Mouse (Mus musculus) embryonic fibroblast, embryonic 13.5 days (primary cell): ENCODE results near the gene March9. TPM values are rescaled to one million over a fixed set of nuclear protein-coding genes. Genes with fewer than 3 reads are reported as not detected.
"Not testable (repeated sequence)": the region's sequence is repeated elsewhere in the genome, so short reads cannot be mapped to it uniquely, and the experiment has no call there.

Source experiments
- H3K27ac ChIP-seq: 2 replicates; pipeline ENCODE4 v1.5.1; 2012; ENCODE audit warnings: low read length, control low read depth, inconsistent platforms; ENCODE audit not compliant: insufficient read depth
- H3K4me1 ChIP-seq: 2 replicates; pipeline ENCODE4 v1.6.1; 2011; ENCODE audit warnings: low read length; ENCODE audit not compliant: control insufficient read depth, insufficient read depth
- H3K4me3 ChIP-seq: 2 replicates; pipeline ENCODE4 v1.5.1; 2011; ENCODE audit warnings: mild to moderate bottlenecking, control low read depth, low read length; ENCODE audit not compliant: insufficient read depth
- CTCF ChIP-seq: IDR thresholded peaks from 2 replicates; pipeline ENCODE4 v1.5.1; 2011; ENCODE audit warnings: mild to moderate bottlenecking, control low read depth, low read length, moderate library complexity, borderline replicate concordance; ENCODE audit not compliant: insufficient read depth
- POLR2A ChIP-seq: IDR thresholded peaks from 2 replicates; pipeline ENCODE4 v1.6.1; 2011; ENCODE audit warnings: low read depth, mild to moderate bottlenecking, control low read depth, low read length, moderate library complexity
- polyA plus RNA-seq: library from polyadenylated mRNA; stranded (reverse); fragments of >200 nt; gene quantifications from 2 replicates; pipeline ENCODE4 v1.2.4, GENCODE M21; 2011; ENCODE audit warnings: low read depth; ENCODE audit not compliant: missing spikeins, insufficient read length

March9 gene
- polyA plus RNA-seq, 1 experiment = 3.0 TPM

DNA sequence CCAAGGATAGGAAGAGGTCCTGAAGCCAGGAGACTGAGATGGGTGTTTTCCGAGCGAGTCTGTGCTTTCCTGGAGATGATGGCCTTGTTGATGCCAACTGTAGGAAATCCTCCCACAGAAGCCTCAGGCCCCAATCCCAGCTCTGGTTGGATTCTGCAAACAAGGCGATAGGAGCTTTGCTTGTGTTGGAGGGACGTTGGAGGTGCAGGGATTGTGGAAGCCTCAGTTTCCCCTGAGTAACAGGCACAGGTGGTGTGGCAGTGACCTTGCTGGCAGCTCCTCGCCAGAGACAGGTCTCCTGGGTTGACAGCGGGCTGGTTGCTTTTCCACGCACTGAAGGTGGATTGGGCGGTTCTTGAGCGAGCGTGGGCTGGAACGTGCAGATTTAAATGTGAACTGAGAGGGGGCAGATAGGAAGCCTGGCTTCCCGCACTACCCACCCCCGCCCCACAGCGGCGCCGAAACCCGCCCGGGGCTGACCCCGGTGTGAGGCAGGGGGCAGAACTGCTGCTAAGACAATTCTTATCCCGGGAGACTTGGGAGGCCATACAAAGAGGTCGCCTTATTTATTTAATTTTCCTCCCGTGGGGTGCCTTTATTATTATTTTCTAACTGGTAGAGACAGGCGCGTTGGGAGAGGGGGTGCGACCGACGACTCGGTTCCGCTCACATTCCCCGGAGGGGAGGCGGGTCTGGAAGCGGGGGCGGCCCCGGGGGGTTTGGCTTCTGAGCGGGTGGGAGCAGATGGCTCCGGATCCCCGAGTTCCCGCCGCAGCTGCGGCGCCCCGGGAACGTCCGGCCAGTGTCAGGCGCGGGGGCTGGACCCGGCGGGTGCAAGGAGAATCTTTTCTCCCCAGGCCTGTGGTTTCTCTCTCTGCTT, 21.2 kb upstream of the March9 start:
- H3K27ac ChIP-seq = no peak overlapping the region
- TF ChIP-seq CTCF (no peak), POLR2A (no peak)
- no peak overlapping the region for H3K4me3 ChIP-seq
- 0 out of 2 replicates have a peak, but pooled peaks cover 1% of the 10 kb centered on the region for H3K4me1 ChIP-seq

DNA sequence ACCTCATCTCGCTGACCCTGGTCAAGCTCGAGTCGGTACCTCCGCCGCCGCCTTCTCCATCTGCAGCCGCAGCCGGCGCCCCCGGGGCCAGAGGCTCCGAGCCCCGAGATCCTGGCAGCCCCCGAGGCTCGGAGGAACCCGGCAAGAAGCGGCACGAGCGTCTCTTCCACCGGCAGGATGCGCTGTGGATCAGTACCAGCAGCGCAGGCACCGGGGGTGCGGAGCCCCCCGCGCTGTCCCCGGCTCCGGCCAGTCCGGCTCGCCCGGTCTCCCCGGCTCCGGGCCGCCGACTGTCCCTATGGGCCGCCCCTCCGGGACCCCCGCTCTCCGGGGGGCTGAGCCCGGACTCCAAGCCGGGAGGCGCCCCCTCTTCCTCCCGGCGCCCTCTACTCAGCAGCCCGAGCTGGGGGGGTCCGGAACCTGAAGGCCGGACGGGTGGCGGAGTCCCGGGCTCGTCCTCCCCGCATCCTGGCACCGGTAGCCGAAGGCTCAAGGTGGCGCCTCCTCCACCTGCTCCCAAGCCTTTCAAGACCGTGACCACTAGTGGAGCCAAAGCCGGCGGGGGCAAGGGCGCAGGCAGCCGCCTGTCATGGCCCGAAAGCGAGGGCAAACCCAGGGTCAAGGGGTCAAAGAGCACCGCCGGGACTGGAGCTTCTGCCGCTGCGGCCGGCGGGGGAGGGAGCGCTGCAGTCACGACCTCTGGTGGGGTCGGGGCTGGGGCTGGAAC, 19.8 kb upstream of the March9 start:
- H3K4me3 ChIP-seq = no peak overlapping the region
- 0 out of 2 replicates have a peak, but pooled peaks cover 1% of the 10 kb centered on the region for H3K4me1 ChIP-seq
- no peak overlapping the region for H3K27ac ChIP-seq
- TF ChIP-seq POLR2A = no peak
- TF ChIP-seq CTCF = 0 out of 2 replicates have a peak, but pooled peaks have one; percentile 16

DNA sequence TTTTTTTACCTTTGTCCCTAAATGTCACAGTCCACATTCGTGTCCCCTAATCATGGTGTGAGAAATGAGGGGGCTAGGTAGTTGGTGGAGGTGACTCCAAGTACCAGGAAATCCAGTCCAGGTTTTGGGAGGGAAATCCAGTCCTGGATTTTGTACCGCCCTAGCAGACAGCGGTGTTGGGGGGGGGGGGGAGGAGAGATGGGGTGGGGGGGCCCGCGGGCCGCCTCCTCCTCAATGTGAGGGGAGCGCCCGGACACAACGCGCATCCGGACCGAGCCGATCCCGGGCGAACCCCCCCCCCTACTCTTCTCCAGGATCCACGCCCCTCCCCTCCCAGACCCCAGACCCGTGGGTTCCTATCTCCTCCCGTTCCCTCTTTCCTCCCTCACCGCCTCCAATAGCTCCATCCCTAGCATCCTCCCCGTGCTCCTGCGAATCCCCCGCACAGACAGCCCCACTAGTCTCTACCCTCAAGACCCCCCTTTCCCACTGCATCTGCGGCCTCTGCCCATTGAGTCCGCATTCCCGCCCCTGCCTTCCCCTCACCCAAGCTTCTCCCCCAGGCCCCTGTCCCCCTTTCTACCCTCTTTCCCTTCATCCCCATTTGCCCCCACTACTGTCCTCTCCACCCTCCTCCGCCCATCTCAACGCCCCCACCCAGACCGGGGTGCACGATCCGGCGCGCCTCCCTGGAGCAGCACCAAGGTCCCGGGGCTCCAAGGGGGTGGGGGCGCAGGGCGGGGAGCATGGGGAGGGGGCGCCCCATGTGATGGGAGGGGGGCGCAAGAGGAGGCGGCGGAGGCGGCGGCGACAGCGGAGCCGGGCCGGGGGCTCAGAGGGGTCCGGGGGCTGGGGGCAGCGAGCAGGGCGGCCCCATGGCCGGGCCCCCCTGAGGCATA, 18.9 kb upstream of the March9 start:
- TF ChIP-seq CTCF = no peak
- no peak for TF ChIP-seq POLR2A
- Histone ChIP-seq H3K27ac (no peak overlapping the region), H3K4me1 (0 out of 2 replicates have a peak, but pooled peaks cover 1% of the 10 kb centered on the region), H3K4me3 (peak overlapping the region; percentile 7; the same call in 1 of the 2 replicates)

DNA sequence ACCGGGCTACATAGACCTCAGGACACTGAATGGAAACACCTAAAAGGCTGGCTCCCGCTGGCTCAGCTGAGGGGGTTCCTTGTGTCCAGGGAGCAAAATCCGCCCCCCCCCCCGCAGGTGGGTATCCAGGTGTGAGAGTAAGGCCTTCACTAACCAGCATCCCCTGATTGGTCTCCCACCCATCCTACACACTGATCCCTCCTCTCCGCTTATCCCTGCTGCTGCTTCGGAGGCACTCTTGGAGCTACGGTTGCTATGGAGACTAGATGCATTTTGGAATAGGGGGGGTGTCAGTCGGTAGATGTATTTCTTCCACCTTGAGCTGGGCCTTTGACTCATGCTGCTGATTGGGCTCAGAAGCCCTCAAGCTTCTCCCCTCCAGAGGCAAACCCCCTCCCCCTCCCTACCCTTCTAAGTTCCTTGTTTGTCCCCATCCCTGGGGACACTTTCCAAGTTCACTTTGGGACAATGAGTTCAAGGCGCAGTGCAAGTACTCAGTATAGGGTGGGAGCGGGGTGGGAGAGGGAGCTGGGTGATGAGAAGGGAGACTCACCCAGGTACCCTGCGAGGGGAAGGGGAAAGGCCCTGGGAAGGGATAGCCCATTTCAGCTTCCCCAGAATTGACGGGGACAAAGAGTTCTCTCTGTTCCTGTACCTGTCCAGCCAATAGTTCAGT, 18.2 kb upstream of the March9 start:
- H3K4me1 ChIP-seq = 0 out of 2 replicates have a peak, but pooled peaks cover 1% of the 10 kb centered on the region
- TF ChIP-seq CTCF (no peak), POLR2A (no peak)
- no peak overlapping the region for H3K4me3 ChIP-seq
- no peak overlapping the region for H3K27ac ChIP-seq

DNA sequence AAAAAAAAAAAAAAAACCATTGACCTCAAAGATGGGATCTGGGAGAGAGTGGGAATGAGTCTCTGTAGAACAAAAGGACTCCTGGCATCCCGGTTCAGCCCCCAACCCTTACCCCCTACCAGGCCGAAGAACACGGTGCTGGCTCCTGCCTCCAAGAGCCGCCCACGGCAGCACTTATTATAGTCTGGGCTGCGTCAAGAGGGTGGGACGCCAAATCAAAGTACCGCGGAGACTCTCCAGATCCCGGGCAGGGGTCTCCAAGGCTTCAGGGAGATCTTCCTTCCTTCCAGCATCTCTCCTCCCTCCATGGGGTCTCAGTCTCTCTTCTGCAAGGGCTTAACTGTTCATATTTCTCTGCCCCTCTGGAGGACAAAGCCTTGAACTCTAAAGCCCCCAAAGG, 17.5 kb upstream of the March9 start:
- Histone ChIP-seq H3K27ac (no peak overlapping the region), H3K4me3 (no peak overlapping the region), H3K4me1 (0 out of 2 replicates have a peak, but pooled peaks cover 1% of the 10 kb centered on the region)
- TF ChIP-seq CTCF = no peak
- no peak for TF ChIP-seq POLR2A

DNA sequence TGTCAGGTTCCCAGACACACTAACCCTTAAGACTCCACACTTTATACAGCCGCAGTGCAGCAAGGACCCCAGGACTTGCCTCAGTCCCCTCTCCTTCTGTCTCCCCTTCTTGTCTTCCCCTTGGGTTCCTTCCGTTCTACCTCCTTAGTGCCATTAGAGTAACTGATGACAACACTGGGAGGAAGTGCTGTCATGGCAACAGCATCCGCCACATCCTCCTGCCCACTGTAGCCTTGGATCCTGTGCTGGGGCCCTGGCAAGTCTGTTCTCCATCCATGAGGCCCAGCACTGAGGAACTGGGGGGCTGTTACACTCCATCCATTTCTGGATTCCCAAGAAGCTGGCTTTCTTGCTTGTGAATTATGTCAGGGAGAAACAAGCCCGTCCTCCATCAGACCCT, 16.1 kb upstream of the March9 start:
- no peak for TF ChIP-seq CTCF
- no peak for TF ChIP-seq POLR2A
- H3K27ac ChIP-seq = no peak overlapping the region
- no peak overlapping the region for H3K4me3 ChIP-seq

DNA sequence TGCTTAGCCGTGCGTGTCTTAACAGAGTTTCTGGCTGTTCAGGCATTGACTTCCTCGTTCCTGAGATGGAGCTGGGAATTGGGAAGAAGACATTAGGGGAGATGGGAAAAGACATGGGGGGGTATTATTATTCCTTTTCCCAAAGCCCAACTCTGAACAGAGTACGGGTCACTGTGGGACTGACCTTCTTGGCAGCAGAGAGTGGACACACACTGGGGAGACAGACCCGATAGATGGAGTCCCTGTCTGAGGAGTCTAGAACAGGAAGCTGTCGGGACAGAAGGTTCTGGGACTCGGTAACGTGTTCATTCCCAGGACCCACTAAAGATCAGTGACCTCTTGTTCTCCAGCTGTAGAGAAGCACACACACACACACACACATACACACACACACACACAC, 15.7 kb upstream of the March9 start:
- H3K4me1 ChIP-seq = 0 out of 2 replicates have a peak, but pooled peaks cover 1% of the 10 kb centered on the region
- H3K4me3 ChIP-seq = no peak overlapping the region
- TF ChIP-seq CTCF (no peak), POLR2A (no peak)
- H3K27ac ChIP-seq = no peak overlapping the region

More for the DNA sequence above, 16.1 kb upstream of the March9 start:
- 0 out of 2 replicates have a peak, but pooled peaks cover 1% of the 10 kb centered on the region for H3K4me1 ChIP-seq

DNA sequence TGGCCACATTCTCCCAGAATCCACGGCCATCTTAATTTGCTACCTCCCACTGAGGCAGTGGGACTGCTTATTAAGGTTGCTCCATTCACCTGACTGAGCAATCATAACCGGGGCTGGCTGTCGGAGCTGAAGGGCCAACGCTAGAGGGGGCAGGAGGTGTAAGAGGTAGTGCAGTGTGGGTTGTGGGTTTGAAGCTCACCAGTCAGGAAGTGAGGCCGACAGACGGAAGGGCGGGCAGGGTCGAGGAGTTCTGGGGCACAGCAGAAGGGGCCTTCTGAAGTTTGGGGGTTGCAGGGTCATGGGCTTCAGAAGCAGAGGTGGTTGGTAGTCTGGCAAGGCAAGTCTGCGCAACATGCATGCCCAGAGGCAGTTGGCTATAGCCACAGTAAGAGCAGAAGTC, 15.1 kb upstream of the March9 start, which contains the start of gene Agap2:
Gene Agap2 (plus strand): TSS at position 205 of the 400 bp plus-strand sequence.
- TF ChIP-seq POLR2A (no peak), CTCF (no peak)
- H3K27ac ChIP-seq = no peak within 1 kb of the TSS
- H3K4me3 ChIP-seq = no peak within 1 kb of the TSS
- 0 out of 2 replicates have a peak, but pooled peaks cover 1% of the 10 kb centered on the region for H3K4me1 ChIP-seq

DNA sequence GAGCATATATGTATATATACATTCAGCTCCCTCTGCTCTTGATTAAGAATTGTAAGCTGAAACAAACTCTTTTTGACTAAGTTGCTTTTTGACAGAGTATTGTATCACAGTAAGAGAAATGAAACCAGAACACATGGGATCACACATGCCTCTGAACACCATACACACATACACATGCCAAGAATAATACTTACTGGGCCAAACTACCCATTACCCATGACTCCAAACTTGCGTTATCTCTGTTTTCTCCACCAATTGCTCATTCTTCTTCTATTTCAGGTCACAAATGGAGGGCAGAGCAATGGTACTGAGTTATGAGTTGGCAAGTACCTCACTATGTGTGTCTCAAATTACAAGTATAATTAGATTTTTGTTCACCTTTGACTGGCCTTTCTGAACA, 14.0 kb upstream of the March9 start:
- Histone ChIP-seq H3K4me1 (0 out of 2 replicates have a peak, but pooled peaks cover 1% of the 10 kb centered on the region), H3K4me3 (no peak overlapping the region), H3K27ac (no peak overlapping the region)
- TF ChIP-seq CTCF (no peak), POLR2A (no peak)

DNA sequence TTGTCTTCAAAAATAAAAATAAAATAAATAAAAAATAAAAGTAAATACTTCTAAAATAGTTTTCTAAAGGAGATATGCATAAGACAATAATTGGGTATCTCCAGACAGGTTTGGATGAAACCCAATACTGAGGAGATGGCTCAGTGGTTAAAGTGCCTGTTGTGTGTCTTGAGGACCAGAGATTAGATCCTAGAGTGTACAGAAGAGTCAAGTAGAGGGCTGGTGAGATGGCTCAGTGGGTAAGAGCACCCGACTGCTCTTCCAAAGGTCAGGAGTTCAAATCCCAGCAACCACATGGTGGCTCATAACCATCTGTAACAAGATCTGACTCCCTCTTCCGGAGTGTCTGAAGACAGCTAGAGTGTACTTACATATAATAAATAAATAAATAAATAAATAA, 13.0 kb upstream of the March9 start:
- H3K4me3 ChIP-seq, H3K27ac ChIP-seq, H3K4me1 ChIP-seq: not testable (repeated sequence)

DNA sequence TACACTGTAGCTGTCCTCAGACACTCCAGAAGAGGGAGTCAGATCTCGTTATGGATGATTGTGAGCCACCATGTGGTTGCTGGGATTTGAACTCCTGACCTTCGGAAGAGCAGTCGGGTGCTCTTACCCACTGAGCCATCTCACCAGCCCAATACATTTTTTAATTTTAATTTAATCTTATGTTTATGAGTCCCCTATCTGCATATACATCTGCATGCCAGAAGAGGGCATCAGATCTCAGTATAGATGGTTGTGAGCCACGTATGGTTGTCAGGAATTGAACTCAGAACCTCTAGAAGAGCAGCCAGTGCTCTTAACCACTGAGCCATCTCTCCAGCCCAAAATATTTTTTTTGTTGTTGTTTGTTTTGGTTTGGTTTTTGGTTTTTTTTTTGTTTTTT, 12.3 kb upstream of the March9 start:
- H3K4me3 ChIP-seq, H3K27ac ChIP-seq, H3K4me1 ChIP-seq: not testable (repeated sequence)
